Mouse (Mus musculus) left cerebral cortex, postnatal 36 days (tissue): ENCODE results near the gene Gpr179. TPM values are rescaled to one million over a fixed set of nuclear protein-coding genes. Genes with fewer than 3 reads are reported as not detected.
A peak's percentile ranks its signal among the peaks of the same experiment; 100 is the strongest.
"Not testable (repeated sequence)": the region's sequence is repeated elsewhere in the genome, so short reads cannot be mapped to it uniquely, and the experiment has no call there.

Experiments used
- DNase-seq, 2 experiments: peaks; one replicate each; pipeline ENCODE4 v3.0.0; 2021 to 2022; ENCODE audit warnings: low spot score in 2 of 2, mixed read lengths in 1 of 2
- intact Hi-C: fragments of 180-260 bp; cut with DNase I; formaldehyde crosslinking; loops from one replicate; pipeline ENCODE4 v1.15.1; 2025
- total RNA-seq, 2 experiments: library from RNA; stranded (reverse); gene quantifications; 2 replicates each; pipeline ENCODE4 v1.2.3; 2021

Gpr179 gene
- total RNA-seq, 2 experiments from 2014 or later: 0.39 to 0.52 TPM

GRCm38 (mm10) chr11:97361948-97362648, 10.2 kb upstream of the Gpr179 start, which contains the start of gene Socs7:
Gene Socs7, plus strand, starts transcription at chr11:97362551.
- intact Hi-C loops: loop anchor here (2.0 to 5.0 kb wide), 2 partner anchors 39 to 105 kb away; no protein-coding TSS in a partner anchor

DNA sequence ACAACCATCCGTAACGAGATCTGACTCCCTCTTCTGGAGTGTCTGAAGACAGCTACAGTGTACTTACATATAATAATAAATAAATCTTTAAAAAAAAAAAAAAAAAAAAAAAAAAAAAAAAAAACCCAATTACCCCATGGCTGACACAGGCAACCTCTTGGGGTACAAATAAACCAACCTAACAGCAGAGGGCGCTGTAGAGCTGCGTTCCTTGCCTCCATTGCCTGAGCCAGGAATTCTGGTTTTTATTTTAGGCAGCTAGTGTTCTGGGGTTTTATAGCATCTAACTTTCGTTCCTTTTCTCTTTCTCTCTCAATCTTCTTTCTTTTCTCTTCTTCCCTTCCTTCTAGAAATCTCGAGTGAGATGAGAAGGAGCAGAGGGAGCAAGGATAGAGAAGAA, 5.8 kb upstream of the Gpr179 start:
- DNase-seq: peak; percentile 59 to 72
- intact Hi-C loops: not testable (repeated sequence)

More at GRCm38 (mm10) chr11:97361948-97362648, 10.2 kb upstream of the Gpr179 start, which contains the start of gene Socs7:
- peak; percentile 93 to 95 for DNase-seq

- no peak for DNase-seq
- intact Hi-C loops: no loop called here
Observed at GRCm38 (mm10) chr11:97355247-97355646, 3.4 kb upstream of the Gpr179 start.

DNA sequence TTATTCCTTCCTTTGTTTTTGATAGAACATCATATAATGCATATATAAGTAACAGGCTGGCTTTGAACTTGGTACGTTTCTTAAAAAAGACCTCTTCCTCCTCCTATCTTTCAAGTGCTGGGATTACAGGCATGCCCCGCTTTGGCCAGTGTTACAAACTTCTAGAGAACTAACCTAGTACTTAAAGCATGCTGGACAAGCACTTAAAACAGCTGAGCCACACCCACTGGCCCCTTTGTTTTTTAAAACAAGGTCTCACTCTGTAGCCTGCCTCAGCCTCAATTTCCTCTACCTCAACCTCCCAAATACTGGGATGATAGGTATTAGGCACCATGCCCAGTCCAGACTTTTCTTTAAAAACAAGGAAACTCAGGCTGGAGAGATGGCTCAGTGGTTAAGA, 2.8 kb upstream of the Gpr179 start:
- DNase-seq: no peak
- intact Hi-C loops: no loop called here

- intact Hi-C loops: no loop called here
- no peak for DNase-seq
Observed at GRCm38 (mm10) chr11:97352935-97353597, 1.2 kb upstream of the Gpr179 start.

- peak; percentile 37 to 55 for DNase-seq
- intact Hi-C loops: no loop called here
Observed at GRCm38 (mm10) chr11:97350035-97350434, 1.8 kb downstream of the Gpr179 start.

GRCm38 (mm10) chr11:97347291-97347690, 4.6 kb downstream of the Gpr179 start:
- no peak for DNase-seq
- intact Hi-C loops: no loop called here

- intact Hi-C loops: no loop called here
Observed at GRCm38 (mm10) chr11:97346383-97346782, 5.5 kb downstream of the Gpr179 start.

GRCm38 (mm10) chr11:97345446-97345845, 6.4 kb downstream of the Gpr179 start:
- intact Hi-C loops: no loop called here
- DNase-seq: no peak

More at GRCm38 (mm10) chr11:97346383-97346782, 5.5 kb downstream of the Gpr179 start:
- DNase-seq: no peak

- DNase-seq: no peak
- intact Hi-C loops: no loop called here
Observed at GRCm38 (mm10) chr11:97343619-97344018, 8.3 kb downstream of the Gpr179 start.

DNA sequence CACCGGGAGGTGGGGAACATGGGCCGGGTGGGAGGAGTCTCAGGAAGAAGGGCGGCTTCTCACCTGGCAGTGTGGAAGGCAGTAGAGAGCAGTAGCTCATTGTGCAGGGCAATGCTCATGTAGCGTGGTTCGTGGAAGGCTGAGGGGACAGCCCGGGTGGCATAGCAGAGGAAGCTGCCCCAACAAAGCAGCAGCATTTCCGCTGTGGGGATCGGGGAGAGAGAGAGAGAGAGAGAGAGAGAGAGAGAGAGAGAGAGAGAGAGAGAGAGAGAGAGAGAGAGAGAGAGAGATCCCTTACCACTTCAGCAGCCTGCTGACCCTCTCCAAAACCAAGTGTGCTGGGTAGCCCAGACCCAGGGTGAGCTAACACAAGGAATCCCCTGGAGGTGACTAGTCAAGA, 8.7 kb downstream of the Gpr179 start:
- intact Hi-C loops: no loop called here

DNA sequence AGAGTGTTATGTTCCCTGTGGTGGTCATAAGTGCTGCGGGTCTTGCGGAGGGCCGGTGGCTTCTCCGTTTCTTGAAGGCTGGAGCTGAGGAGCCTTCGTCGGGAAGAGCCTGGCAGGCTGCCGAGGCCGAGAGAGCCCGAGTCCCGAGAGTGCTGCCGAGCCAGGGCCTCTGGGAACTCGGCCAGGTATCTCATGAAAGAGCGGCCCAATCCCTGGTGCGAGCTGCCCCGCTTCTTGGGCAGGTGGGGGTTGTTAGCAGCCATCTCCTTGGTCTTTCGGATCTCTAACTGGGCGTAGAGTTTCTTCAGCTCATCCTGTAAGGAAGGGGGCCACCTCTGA, 12.9 kb downstream of the Gpr179 start:
- intact Hi-C loops: loop anchor here (10.0 kb wide), 1 partner anchor 274 kb away; no protein-coding TSS in a partner anchor
- peak; percentile 16 to 29 for DNase-seq

More for the DNA sequence above, 8.7 kb downstream of the Gpr179 start:
- DNase-seq: no peak

GRCm38 (mm10) chr11:97338302-97338976, 13.4 kb downstream of the Gpr179 start:
- intact Hi-C loops: loop anchor here (10.0 kb wide), 1 partner anchor 274 kb away; no protein-coding TSS in a partner anchor

DNA sequence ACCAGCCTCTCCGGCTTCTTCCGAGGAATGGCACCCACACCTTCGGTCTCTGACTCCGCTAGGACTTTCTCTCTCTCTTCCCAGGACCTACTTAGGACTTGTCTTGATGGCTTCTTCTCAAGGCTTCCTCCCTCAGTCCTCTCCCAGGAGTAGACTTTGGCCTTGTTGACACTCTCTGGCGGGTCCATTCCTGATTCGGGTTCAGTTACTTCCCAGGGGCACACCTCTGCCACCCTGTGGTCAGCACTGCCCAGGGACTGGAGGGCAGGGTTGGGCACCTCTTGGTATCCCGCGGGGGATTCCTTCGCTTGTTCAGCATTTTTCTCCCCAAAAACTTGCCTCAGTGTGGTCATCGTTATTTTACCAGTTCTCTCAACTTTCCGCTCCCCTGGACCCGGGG, 14.5 kb downstream of the Gpr179 start:
- no peak for DNase-seq
- intact Hi-C loops: loop anchor here (10.0 kb wide), 1 partner anchor 273 kb away; no protein-coding TSS in a partner anchor

More at GRCm38 (mm10) chr11:97338302-97338976, 13.4 kb downstream of the Gpr179 start:
- DNase-seq: no peak

DNA sequence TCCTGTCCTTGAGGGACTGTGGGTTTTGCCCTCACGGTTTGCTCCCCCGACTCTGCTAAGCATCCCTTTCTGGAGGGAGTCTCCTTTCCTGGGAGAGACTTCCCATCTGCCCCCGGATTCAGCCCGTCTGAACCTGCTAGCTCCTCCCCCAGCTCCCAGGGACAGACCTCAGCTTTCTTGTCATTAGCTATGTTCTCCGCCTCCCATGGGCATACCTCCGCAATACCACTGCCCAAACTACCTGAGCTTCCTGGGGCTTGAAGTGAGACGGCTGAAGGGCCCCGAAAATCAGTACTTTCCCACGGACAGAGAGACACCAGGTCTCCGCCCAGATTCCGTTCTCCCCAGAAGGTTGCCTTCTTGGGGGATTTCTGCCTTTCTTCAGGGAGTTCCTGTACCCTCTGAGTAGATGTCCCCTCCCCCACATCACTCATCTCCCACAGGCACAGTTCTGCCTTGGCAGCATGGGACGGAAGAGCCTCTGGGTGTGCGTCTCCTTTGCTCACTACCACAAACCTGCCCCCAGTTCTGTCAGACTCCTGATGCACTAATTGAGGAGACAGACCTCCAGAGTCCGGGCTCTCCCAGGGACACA, 15.0 kb downstream of the Gpr179 start:
- intact Hi-C loops: loop anchor here (10.0 kb wide), 1 partner anchor 272 kb away; no protein-coding TSS in a partner anchor
- no peak for DNase-seq

- intact Hi-C loops: loop anchor here (10.0 kb wide), 1 partner anchor 271 kb away; no protein-coding TSS in a partner anchor
- no peak for DNase-seq
Observed at GRCm38 (mm10) chr11:97336238-97336637, 15.6 kb downstream of the Gpr179 start.

GRCm38 (mm10) chr11:97334400-97334799, 17.5 kb downstream of the Gpr179 start:
- intact Hi-C loops: loop anchor here (10.0 kb wide), 1 partner anchor 270 kb away; no protein-coding TSS in a partner anchor
- DNase-seq: no peak

- intact Hi-C loops: loop anchor here (10.0 kb wide), 1 partner anchor 269 kb away; no protein-coding TSS in a partner anchor
Observed at GRCm38 (mm10) chr11:97333896-97334295, 18.0 kb downstream of the Gpr179 start.

DNA sequence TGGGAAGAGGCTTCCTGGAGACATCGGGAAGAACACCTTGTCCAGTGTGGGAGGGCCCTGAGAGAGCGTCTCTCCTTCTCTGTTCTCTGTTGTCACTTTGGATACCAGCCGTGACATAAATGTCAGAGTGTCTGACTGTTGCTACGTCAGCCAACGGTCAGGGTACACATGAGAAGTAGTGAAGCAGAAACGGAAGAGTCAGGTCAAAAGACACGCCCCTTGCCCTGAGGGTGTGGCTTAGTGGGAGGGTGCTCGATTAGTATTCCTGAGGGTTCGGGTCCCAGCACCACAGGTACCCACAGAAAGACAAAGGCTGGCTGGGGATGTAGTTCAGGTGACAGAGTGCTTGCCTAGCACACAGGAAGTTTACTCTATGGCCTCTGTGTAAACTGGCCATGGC, 18.8 kb downstream of the Gpr179 start:
- intact Hi-C loops: loop anchor here (10.0 kb wide), 1 partner anchor 268 kb away; no protein-coding TSS in a partner anchor
- DNase-seq: no peak

More at GRCm38 (mm10) chr11:97333896-97334295, 18.0 kb downstream of the Gpr179 start:
- no peak for DNase-seq
